Mouse (Mus musculus): ENCODE results near the gene Trap1a. TPM values are rescaled to one million over a fixed set of nuclear protein-coding genes. Genes with fewer than 3 reads are reported as not detected.
"Not testable (repeated sequence)": the region's sequence is repeated elsewhere in the genome, so short reads cannot be mapped to it uniquely, and the experiment has no call there.

Gene Trap1a
- not detected in 2 replicates for polyA plus RNA-seq (2015; fragmentation: Nextera tagmentation; extraction: Ambion mirVana)

- H3K4me2 ChIP-seq = no peak within 1 kb of the TSS
- H3K4me1 ChIP-seq = no peaks in the 10 kb centered on the region
- 91% methylated on average over 24 of the region's 24 CpGs for WGBS
- no peaks in the 10 kb centered on the region; the same call in 1 of the 2 replicates for H3K27me3 ChIP-seq (replicated peaks)
- ATAC-seq (ENCODE audit: low FRiP score) = no peak
- H3K4me3 ChIP-seq (replicated peaks) = no peak within 1 kb of the TSS
- H3K9me3 ChIP-seq (replicated peaks) = no peaks in the 10 kb centered on the region
- no peak within 1 kb of the TSS for H3K9ac ChIP-seq (replicated peaks)
- no peak within 1 kb of the TSS for H3K27ac ChIP-seq (replicated peaks)
- no peaks in the 10 kb centered on the region for H3K36me3 ChIP-seq
Observed at GRCm38 (mm10) chrX:139333263-139333994, at the start of gene Trap1a. TSS of gene Trap1a (plus strand) at chrX:139333683.

GRCm38 (mm10) chrX:139293114-139293513 is 40.4 kb upstream of the Trap1a start:
- H3K4me2 ChIP-seq = no peak overlapping the region
- no peaks in the 10 kb centered on the region for H3K36me3 ChIP-seq
- no peaks in the 10 kb centered on the region for H3K27me3 ChIP-seq (replicated peaks)
- H3K9me3 ChIP-seq (replicated peaks) = no peaks in the 10 kb centered on the region
- WGBS = 81% methylated on average over 2 of the region's 2 CpGs
- ATAC-seq (ENCODE audit: low FRiP score) = no peak
- H3K27ac ChIP-seq (replicated peaks) = no peak overlapping the region
- no peak overlapping the region for H3K4me3 ChIP-seq (replicated peaks)
- no peak overlapping the region for H3K9ac ChIP-seq (replicated peaks)
- H3K4me1 ChIP-seq = no peaks in the 10 kb centered on the region

- Histone ChIP-seq H3K9me3 (replicated peaks) (no peaks in the 10 kb centered on the region), H3K27me3 (replicated peaks) (no peaks in the 10 kb centered on the region), H3K9ac (replicated peaks) (no peak overlapping the region), H3K36me3 (no peaks in the 10 kb centered on the region), H3K4me3 (replicated peaks) (no peak overlapping the region), H3K27ac (replicated peaks) (no peak overlapping the region), H3K4me1 (no peaks in the 10 kb centered on the region), H3K4me2 (no peak overlapping the region)
- WGBS = 74% methylated on average over 1 of the region's 1 CpGs
- no peak for ATAC-seq (ENCODE audit: low FRiP score)
Observed at GRCm38 (mm10) chrX:139295325-139295724, 38.2 kb upstream of the Trap1a start.

- not testable (repeated sequence) for H3K9ac ChIP-seq (replicated peaks); H3K4me2 ChIP-seq; H3K27me3 ChIP-seq (replicated peaks); H3K9me3 ChIP-seq (replicated peaks); H3K27ac ChIP-seq (replicated peaks); ATAC-seq (ENCODE audit: low FRiP score); H3K4me1 ChIP-seq; H3K36me3 ChIP-seq; H3K4me3 ChIP-seq (replicated peaks)
- 52% methylated on average over 5 of the region's 5 CpGs for WGBS
Observed at GRCm38 (mm10) chrX:139317356-139317755, 16.1 kb upstream of the Trap1a start.

- WGBS = 91% methylated on average over 9 of the region's 9 CpGs
- H3K27me3 ChIP-seq (replicated peaks) = no peaks in the 10 kb centered on the region
- no peak overlapping the region for H3K9ac ChIP-seq (replicated peaks)
- H3K9me3 ChIP-seq (replicated peaks) = no peaks in the 10 kb centered on the region
- H3K36me3 ChIP-seq = no peaks in the 10 kb centered on the region
- no peaks in the 10 kb centered on the region for H3K4me1 ChIP-seq
- no peak for ATAC-seq (ENCODE audit: low FRiP score)
- H3K27ac ChIP-seq (replicated peaks) = no peak overlapping the region
- H3K4me2 ChIP-seq = no peak overlapping the region
- H3K4me3 ChIP-seq (replicated peaks) = no peak overlapping the region
Observed at GRCm38 (mm10) chrX:139332583-139332982, 900 bp upstream of the Trap1a start.

GRCm38 (mm10) chrX:139334504-139335418 is 1.3 kb downstream of the Trap1a start:
- H3K27ac ChIP-seq (replicated peaks) = no peak overlapping the region
- no peaks in the 10 kb centered on the region for H3K36me3 ChIP-seq
- no peaks in the 10 kb centered on the region for H3K4me1 ChIP-seq
- ATAC-seq (ENCODE audit: low FRiP score) = no peak
- H3K9me3 ChIP-seq (replicated peaks) = no peaks in the 10 kb centered on the region
- no peak overlapping the region for H3K4me3 ChIP-seq (replicated peaks)
- no peak overlapping the region for H3K4me2 ChIP-seq
- peaks cover 3% of the 10 kb centered on the region; the same call in 1 of the 2 replicates for H3K27me3 ChIP-seq (replicated peaks)
- H3K9ac ChIP-seq (replicated peaks) = no peak overlapping the region
- 90% methylated on average over 13 of the region's 14 CpGs for WGBS

- Histone ChIP-seq H3K4me3 (replicated peaks) (no peak overlapping the region), H3K4me2 (no peak overlapping the region), H3K4me1 (no peaks in the 10 kb centered on the region), H3K9ac (replicated peaks) (no peak overlapping the region), H3K36me3 (no peaks in the 10 kb centered on the region), H3K27me3 (replicated peaks) (peaks cover 3% of the 10 kb centered on the region; the same call in 1 of the 2 replicates), H3K27ac (replicated peaks) (no peak overlapping the region), H3K9me3 (replicated peaks) (no peaks in the 10 kb centered on the region)
- 74% methylated on average over 3 of the region's 3 CpGs for WGBS
- ATAC-seq (ENCODE audit: low FRiP score) = no peak
Observed at GRCm38 (mm10) chrX:139335419-139336074, 2.1 kb downstream of the Trap1a start.

GRCm38 (mm10) chrX:139339553-139339952 is 6.1 kb downstream of the Trap1a start:
- Histone ChIP-seq H3K4me3 (replicated peaks) (no peak overlapping the region), H3K4me1 (no peaks in the 10 kb centered on the region), H3K36me3 (no peaks in the 10 kb centered on the region), H3K9me3 (replicated peaks) (no peaks in the 10 kb centered on the region), H3K27ac (replicated peaks) (no peak overlapping the region), H3K9ac (replicated peaks) (no peak overlapping the region), H3K4me2 (no peak overlapping the region), H3K27me3 (replicated peaks) (peaks cover 3% of the 10 kb centered on the region; the same call in 1 of the 2 replicates)
- no peak for ATAC-seq (ENCODE audit: low FRiP score)
- 97% methylated on average over 4 of the region's 4 CpGs for WGBS

GRCm38 (mm10) chrX:139341185-139341584 is 7.7 kb downstream of the Trap1a start:
- Histone ChIP-seq H3K36me3 (no peaks in the 10 kb centered on the region), H3K4me2 (no peak overlapping the region), H3K4me1 (no peaks in the 10 kb centered on the region), H3K27me3 (replicated peaks) (peaks cover 3% of the 10 kb centered on the region; the same call in 1 of the 2 replicates), H3K27ac (replicated peaks) (no peak overlapping the region), H3K4me3 (replicated peaks) (no peak overlapping the region), H3K9me3 (replicated peaks) (no peaks in the 10 kb centered on the region), H3K9ac (replicated peaks) (no peak overlapping the region)
- ATAC-seq (ENCODE audit: low FRiP score) = no peak
- WGBS = 94% methylated on average over 2 of the region's 2 CpGs

GRCm38 (mm10) chrX:139352192-139352772 is 18.8 kb downstream of the Trap1a start:
- no peak for ATAC-seq (ENCODE audit: low FRiP score)
- no peak overlapping the region for H3K9ac ChIP-seq (replicated peaks)
- no peak overlapping the region for H3K27ac ChIP-seq (replicated peaks)
- no peak overlapping the region for H3K4me2 ChIP-seq
- no peaks in the 10 kb centered on the region for H3K4me1 ChIP-seq
- no peaks in the 10 kb centered on the region for H3K36me3 ChIP-seq
- no peak overlapping the region for H3K4me3 ChIP-seq (replicated peaks)
- 69% methylated on average over 5 of the region's 5 CpGs for WGBS
- peaks cover 3% of the 10 kb centered on the region; the same call in 1 of the 2 replicates for H3K27me3 ChIP-seq (replicated peaks)
- H3K9me3 ChIP-seq (replicated peaks) = no peaks in the 10 kb centered on the region

GRCm38 (mm10) chrX:139357639-139358260 is 24.3 kb downstream of the Trap1a start:
- no peaks in the 10 kb centered on the region for H3K9me3 ChIP-seq (replicated peaks)
- WGBS = 56% methylated on average over 7 of the region's 7 CpGs
- no peaks in the 10 kb centered on the region for H3K36me3 ChIP-seq
- no peaks in the 10 kb centered on the region for H3K4me1 ChIP-seq
- no peak overlapping the region for H3K4me3 ChIP-seq (replicated peaks)
- no peak overlapping the region for H3K4me2 ChIP-seq
- no peak overlapping the region for H3K9ac ChIP-seq (replicated peaks)
- H3K27me3 ChIP-seq (replicated peaks) = no peaks in the 10 kb centered on the region; the same call in 1 of the 2 replicates
- no peak for ATAC-seq (ENCODE audit: low FRiP score)
- no peak overlapping the region for H3K27ac ChIP-seq (replicated peaks)
